Mouse (Mus musculus) adrenal gland, postnatal 4 days (tissue): ENCODE data around the gene Ctnnd2. TPM values are rescaled to one million over a fixed set of nuclear protein-coding genes. Genes with fewer than 3 reads are reported as not detected.

ENCODE experiments used
- DNase-seq, 2 experiments: peaks; one replicate each; pipeline ENCODE4 v3.0.0; 2021 to 2022; ENCODE audit warnings: low spot score in 2 of 2, mixed read lengths in 2 of 2
- total RNA-seq, 2 experiments: library from RNA; stranded (reverse); gene quantifications; 2 replicates each; pipeline ENCODE4 v1.2.3; 2021

The Ctnnd2 gene
- total RNA-seq, 2 experiments from 2014 or later, result 10.2 to 10.4 TPM

DNA sequence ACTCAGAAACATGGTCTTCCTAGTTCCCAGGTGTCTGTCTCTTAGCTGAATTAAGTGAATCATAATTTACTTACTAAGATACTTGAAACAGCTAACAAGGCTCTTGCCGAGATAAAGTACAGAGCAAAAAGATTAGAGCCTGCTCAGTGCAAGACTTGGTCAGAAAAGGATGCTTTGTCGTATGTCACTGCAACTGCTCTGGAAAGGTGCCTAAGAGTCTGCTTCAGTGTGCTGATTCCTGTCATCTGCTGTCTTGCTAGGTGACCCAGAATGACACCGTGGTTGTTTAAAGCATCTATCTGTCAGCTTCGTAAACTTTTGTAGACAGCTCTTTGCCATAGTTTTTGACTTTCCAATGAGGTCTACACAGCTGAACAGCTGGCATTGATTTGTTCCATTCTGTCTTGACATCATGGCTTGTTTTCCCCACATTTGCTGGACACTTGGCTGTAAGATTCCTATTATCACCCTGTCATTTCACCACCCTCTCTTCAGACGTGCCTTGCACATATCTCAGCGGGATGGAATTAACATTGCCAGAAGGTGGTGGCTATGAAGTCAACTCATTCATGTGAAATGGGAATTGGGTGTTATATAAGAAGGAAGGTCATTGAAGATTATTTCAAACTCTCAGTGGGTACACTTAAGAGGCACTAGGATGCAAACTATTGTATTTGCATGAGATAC, 299.0 kb downstream of the Ctnnd2 start:
- DNase-seq, result no peak

DNA sequence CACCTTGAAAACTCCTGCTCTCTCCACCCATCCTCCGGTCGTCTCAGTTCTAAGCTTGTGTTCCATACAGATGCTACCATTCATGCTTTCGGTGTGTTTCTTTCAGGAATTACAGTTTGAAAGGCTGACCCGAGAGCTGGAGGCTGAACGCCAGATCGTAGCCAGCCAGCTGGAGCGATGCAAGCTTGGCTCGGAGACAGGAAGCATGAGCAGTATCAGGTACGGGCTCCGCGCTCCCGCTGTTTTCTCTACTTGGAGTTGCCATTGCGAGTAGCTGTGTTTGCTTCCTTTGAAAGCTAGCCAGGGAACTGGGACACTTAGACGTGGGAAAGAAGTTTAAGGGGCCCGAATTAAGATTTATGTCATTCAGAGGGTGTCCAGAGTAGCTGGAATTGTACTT, 308.3 kb downstream of the Ctnnd2 start:
- DNase-seq, result no peak

DNA sequence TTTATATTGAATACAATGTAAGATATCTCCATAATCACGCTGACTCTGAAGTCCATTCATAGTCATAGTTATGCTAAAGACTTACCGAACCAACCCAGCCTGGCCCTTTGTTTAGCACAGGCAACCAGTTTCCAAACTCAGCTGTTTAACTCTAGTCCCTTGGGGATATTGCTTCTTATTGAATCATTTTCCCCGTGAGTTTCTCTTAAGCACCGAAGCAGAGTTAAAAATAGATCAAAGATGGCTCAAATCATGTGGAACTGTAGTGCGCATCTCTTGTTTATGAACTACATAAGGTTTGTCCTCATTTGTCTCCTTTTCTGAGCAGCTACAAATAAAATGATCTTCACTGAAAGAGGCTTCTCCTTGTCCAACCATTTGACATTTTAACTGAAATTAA, 334.1 kb downstream of the Ctnnd2 start:
- no peak for DNase-seq

DNA sequence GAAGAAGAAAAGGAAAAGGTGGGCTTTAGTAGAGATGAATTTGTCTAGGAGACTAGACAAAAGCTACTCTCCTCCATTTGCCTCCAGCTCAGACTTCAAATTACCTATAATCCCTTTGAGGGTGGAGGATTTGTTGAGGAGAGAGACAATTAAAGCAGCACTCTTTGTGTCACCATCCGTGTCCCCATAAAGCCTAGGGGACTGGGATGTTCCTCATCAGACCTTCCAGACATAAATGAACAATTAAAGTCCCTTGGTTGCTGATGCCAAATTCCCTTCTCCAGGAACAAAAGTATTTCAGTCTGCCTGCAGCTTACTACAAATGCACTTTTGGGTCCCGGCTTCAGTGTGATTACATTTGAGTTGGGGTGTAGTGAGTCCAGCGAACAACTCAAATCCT, 340.1 kb downstream of the Ctnnd2 start:
- no peak for DNase-seq

DNA sequence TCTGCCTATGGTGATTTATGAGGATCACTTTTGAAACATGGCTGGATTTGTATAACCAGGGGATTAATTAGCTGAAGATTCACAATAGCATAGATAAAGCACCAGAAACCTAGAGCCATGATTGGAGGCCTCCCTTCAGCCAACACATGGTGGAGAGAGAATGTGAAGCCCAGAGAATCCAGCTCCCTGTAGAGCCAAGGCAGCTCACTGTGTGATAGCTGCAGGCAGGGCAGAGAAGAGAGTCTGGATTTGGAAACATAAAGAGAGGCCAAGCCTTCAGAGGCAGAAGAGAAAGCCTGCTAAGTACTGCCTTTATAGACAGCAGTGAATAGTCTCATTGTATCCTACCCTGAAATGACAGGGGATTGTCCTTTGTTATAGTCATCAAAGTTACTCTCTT, 340.7 kb downstream of the Ctnnd2 start:
- no peak for DNase-seq

DNA sequence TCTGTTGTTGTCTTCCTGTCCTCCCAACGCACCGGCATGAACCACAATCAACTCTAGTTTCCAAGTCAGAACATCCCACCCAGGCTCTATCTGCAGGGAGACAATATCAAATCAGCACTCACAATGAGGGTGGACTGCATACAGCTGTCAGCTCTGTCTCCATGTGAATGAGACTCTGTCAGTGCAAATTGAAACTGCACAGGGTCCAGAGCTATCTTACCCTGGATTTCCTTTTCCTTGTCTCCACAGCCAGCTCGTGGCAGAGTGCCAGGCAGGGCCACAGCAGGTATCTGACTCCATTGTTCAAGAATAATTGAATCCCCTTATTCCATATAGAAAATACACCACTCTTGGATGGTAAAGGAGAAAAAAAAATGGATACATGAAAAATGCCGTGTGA, 343.0 kb downstream of the Ctnnd2 start:
- no peak for DNase-seq

DNA sequence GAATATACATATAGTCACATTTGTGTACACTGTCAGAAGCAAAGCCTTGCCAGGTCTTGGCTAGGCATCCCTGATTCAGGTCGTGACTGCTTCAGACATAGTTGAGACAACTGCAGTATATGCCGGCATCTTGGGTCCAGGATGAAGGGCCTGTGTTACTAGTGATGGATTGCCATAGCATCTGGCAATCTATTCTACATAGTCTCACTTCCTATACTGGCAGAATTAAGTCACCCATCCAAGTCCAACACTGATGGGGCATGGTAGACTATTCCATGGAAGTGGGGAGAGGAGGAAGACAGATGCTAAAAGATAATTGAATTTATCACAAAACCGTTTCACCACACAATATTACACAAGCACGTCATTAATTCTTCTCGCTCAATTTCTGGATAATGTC, 369.1 kb downstream of the Ctnnd2 start:
- DNase-seq, result no peak

DNA sequence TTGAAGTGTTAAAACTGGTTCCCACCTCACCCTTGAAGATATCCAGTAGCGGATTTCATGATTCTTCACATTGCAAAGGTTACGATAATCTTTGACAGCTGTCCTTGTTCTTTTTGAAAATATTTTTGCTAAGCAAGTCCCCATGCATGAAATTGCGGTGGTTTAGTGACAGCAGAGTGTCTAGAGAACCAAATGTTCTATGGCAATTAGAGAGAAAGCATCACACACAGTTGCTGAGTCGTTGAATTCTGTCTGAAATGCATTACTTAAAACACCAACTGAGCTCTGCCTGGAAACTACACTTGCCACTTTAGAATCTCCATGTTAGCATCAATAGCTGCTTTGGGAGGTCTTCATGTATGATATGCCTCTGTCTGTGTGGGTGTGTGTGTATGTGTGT, 375.9 kb downstream of the Ctnnd2 start:
- DNase-seq, result no peak

DNA sequence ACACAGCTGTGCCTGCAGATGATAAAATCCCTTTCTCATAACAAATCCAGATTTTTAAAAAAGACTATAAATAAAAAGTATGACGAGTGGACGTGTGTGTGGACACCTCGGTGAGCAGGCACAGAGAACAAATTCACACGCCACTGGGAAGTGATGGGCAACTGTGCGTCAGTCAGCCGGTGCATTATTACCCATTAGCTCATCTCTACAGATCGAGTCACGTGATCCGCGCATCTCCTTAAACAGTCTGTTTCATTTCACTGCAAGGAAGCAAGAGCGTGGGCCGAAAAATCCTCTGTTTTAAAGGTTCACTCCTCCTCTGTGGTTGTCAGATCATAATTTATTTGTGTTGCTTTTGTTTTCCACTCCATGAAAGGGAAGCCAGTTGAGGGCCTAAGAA, 378.6 kb downstream of the Ctnnd2 start:
- no peak for DNase-seq

DNA sequence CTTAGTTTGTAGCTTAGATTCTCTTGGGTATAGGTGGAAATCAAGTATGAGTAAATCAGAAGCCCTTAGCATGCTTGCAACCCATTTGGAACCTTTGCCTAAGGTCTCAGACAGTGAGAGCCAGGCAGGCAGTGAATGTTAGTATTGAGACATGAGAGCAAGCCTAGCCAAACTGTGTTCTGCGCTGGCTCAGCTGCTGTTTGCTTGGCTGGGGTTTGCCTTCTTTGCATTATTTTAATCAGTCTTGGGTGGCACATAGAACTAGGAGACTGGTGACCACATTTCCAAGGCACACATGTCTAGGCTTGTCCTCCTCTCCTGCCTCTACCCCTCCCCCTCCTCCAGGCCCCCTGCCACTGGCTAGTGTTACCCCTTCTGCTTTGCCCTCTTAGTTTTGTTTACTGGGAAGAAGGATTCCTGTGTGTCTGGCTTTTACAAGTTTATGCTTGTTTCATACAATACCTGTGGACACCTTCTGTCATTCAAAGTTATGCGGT, 381.6 kb downstream of the Ctnnd2 start:
- no peak for DNase-seq

DNA sequence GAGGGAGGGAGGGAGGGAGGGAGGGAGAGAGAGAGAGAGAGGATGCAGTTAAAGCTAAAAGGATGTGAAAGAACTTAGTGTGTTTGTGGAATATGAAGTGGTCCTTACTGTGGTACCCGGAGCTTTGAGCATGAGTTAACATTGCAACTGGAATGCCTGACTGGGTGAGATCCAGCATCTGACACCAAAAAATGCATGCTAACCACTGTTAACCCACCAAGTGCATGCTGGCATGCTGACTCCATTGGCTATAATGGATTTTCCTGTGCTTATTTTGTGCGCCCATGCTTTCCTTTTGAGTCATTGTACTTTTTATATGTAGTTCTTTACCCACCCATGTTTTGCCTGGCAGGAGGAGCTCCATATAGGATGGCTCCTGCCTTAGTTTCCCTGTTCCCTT, 383.4 kb downstream of the Ctnnd2 start:
- no peak for DNase-seq

DNA sequence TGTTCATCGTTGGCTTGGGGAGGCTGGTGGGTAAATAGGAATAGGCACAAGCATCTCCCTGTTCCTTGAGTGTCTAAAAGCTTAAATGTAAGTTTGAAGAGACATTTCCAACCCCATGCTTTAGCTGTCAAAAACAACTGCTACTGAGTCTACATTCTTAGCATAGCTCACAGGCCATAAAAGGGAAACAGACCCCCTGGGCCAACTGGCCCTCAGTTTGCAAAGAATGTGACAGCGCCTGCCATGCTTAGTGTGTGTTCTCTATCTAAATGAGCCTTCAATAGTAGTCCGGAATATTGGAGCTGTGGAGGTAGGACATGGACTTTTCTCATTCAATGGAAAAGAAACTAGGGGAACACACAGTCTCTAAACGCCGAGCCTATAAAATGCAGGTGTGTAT, 390.0 kb downstream of the Ctnnd2 start:
- DNase-seq, result no peak

DNA sequence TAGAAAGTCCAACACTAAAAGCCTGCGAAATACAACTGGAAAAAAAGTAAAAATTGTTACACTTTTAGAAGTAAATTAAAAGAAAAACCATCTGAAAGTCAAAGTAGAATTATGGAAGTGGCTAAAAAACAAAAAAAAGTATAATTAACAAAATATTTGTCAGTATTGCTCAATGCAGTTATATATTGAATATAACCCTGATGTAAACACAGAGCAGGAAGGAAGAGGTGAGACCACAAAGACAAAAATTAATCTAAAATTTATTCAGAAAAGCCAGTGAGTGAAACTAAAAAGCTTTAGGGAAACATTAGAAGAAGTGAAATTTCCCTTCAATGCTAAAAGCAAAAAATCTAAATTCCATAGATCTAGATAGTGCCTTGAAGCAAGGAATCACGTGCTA, 392.2 kb downstream of the Ctnnd2 start:
- DNase-seq, result no peak

DNA sequence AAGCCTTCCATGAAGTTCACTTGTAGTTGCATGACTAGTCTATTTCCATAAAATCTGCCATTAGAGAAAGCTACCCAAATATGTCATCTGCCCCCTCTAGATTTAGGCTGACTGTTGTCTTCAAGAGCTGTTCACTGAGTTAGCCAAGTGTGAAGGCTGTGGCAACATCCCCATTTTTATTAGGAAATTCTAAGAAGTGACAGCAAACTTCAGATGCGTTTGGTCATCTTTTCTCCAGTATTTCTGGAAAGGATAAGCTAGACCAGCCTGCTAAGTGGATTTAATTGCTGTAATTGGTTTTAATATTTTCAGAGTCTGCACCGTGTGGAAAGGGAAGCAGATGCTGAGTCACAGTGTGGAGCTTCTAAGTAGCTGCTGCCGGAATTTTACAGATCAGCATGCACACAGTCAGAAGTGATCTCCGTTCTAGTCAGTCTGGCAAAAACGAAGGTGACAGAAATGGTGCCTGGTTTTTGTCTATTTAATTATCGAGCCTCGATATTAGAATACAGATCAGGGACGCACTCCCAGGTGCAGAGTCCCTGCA, 397.9 kb downstream of the Ctnnd2 start:
- no peak for DNase-seq

DNA sequence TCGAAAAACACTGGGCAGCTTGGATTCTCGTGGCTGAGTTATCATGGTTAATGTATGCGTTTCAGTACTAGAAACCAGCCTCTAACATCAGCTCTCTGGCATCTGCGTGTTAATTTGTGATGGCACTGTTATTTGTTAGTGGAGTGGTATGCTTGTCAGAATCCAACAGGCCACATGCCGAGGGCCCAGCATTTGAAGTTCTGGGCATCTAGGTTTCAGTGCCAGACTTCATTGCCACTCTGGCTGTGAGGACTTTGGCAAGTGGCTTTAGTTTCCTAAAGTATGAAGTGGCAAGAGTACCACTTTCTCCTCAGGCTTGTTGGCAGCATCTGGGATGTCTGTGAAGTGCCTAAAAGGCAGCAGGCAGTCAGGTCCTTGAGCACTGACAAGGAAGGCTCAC, 415.1 kb downstream of the Ctnnd2 start:
- DNase-seq, result no peak

DNA sequence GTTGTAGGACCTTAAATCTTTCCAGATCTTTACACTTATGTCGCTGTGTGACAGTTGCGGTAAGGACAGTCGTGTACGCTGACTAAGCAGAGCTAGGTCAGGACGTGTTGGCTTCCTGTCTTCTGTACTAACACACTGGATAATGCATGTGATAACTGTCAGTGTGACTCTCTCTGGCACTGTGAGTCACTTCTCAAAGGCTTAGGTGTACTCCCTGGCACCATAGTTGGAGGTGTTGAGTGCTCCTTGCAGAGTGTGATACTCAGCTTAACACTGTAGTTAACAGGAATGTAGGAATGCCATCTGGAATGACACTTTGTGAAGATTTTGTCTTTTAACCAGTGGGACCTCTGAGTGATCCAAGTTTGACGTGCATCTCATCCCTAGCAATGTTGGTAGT, 418.5 kb downstream of the Ctnnd2 start:
- no peak for DNase-seq

DNA sequence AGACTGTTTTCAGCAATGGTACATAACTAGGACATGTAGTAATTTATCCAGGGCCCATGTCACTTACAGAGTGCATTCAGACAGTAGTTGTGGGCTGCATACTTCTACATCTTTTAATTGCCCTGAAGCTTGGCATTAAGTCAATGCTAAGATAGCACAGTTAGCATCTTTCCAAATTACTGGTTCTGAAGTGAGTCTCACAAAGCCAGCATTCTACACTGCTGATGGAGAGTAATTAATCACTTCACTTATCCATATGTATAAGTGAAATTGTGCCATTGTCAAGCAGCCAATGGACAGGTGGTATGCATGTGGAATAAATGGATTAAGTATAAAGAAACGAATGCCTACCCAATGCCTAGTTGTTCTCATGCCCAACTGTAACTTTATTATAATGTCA, 423.1 kb downstream of the Ctnnd2 start:
- DNase-seq, result no peak

DNA sequence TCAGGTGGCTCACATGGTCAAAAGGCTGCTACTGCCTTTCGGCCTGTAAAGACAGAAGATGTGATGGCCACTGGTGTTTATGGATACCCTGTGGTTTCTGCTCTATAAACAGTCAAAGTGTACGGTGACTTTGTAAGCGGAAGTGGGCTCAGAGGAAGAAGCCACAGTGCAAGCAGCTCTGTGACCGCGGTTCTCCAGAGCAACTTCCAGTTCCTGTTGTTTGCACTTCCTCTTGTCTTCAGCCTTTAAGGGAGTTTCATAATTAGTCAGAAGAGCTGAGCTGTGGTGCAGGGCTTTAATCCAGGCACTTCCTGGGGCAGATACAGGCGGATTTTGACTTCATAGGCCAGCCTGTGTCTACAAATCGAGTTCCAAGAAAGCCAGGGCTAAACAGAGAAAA, 438.2 kb downstream of the Ctnnd2 start:
- no peak for DNase-seq

DNA sequence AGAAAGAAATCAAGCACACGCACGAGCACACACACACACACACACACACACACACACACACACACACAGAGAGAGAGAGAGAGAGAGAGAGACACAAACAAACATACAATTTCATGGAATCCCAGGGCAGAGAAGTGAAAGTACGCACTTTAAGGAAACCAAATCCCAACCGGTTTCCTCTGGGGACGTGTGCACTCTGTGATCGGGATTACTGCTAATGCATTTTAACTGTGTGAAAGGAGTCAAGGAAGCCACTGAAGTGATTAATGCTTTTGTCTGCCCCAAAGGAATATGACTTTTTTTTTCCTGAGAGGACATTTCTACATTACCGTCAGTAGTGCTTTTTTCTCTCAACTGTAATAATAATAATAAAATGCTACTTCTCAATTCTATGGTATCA, 443.1 kb downstream of the Ctnnd2 start:
- DNase-seq, result no peak

DNA sequence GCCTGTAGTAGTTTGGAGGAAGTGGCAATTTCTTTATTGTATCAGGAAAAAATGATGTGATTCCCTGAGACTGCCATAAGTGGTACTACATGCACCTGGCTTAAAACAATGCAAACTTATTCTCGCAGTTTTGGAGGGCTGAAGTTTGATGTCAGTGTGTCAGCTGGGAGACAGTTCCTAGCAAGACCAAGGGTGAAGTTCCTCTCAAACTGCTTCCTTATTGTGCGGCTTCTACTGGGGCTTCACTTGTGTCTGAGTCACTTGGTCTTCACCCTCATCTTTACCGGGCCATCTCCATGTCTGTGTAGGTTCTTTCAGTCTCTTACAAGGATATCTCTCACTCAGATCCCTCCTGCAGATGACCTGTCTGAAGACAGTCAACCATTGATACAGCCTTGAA, 444.5 kb downstream of the Ctnnd2 start:
- DNase-seq, result no peak

DNA sequence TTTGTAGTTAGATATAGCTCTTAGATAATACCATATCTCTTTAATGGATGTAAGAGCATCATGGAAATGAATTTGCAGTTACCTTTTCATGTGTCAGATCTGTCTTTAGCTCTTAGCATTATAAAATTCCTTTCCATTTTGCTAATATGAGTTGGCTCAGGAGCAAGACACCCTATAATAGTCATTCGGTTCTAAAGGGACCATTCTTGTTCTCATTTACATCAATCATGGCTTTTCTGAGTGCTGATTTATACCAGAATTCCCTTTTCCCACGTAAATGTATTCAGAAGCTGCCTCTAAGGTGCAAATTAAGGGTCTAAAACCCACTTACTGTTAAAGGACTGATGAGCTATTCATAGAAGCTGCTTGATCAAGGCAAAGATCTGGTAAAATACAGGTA, 445.5 kb downstream of the Ctnnd2 start:
- no peak for DNase-seq

DNA sequence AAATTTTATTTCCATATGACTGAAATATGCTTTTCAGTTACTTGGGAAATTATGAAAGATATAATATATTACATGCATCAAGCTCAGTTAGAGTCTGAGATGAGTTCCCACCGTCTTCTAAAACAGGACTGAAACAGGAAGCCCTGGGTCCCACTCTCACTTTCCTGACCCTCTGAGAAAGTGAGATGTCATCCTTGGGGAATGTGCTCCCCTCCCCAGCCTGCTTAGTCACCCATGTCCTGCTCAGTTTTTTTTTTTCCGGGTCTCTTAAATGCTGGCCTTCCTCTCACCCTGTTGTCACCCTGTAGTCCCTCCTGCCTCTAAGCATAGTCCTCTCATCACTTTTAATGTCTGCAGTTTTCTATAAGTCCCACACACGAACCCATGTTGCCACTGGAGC, 456.1 kb downstream of the Ctnnd2 start:
- DNase-seq, result no peak

DNA sequence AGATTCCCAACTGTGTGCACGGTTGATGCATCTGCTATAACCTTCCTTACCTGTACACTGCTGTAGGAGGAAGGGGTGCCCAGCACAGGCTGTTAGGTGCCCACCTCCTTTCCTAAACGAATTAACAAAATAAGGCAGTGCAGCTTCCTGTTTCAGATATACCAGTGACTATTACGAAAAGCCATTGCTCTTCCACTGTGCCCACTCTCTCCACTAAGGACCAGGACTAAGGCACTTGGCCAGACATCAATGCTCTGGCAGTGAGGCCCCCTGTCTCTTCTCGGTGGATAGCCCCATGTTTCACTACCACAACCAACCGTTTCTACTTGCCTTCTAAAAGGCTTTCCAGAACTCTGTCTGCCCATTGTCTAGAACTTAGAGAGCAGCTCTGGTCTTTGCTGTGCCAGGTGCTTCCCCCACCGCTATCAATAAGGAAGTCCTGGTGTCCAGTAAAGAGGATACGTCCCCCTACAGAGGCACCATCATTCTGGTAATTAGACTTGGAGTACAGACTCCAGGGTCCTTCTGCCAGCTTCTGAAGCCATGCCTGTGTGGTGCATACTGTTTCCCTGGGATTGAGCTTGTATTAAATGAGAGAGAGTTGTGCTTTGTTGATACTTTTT, 459.8 kb downstream of the Ctnnd2 start:
- no peak for DNase-seq
